Mouse (Mus musculus): ENCODE results near the gene Abcb1b. TPM values are rescaled to one million over a fixed set of nuclear protein-coding genes. Genes with fewer than 3 reads are reported as not detected.

Abcb1b gene
- polyA plus RNA-seq, 1 experiment from 2014 or later = 1.5 TPM

- H3K27me3 ChIP-seq (replicated peaks) = no peaks in the 10 kb centered on the region
- peaks cover 3% of the 10 kb centered on the region; the same call in 1 of the 2 replicates for H3K4me1 ChIP-seq (replicated peaks)
- H3K36me3 ChIP-seq = no peaks in the 10 kb centered on the region
- no peak for ATAC-seq (ENCODE audit: insufficient number of reproducible peaks, low FRiP score)
- H3K27ac ChIP-seq (ENCODE audit: poor library complexity, severe bottlenecking) = no peak overlapping the region
- no peak overlapping the region for H3K4me3 ChIP-seq
- no peak overlapping the region for H3K4me2 ChIP-seq
- 83% methylated on average over 5 of the region's 5 CpGs for WGBS
- H3K9me3 ChIP-seq (replicated peaks) = no peaks in the 10 kb centered on the region
- no peak overlapping the region for H3K9ac ChIP-seq
Measured at GRCm38 (mm10) chr5:8866366-8866765, 68.4 kb downstream of the Abcb1b start.

- no peak for ATAC-seq (ENCODE audit: insufficient number of reproducible peaks, low FRiP score)
- Histone ChIP-seq H3K9me3 (replicated peaks) (no peaks in the 10 kb centered on the region), H3K27me3 (replicated peaks) (no peaks in the 10 kb centered on the region), H3K4me3 (no peak overlapping the region), H3K4me2 (no peak overlapping the region), H3K9ac (no peak overlapping the region), H3K4me1 (replicated peaks) (peaks cover under 1% of the 10 kb centered on the region; the same call in 1 of the 2 replicates), H3K27ac (ENCODE audit: poor library complexity, severe bottlenecking) (no peak overlapping the region), H3K36me3 (no peaks in the 10 kb centered on the region)
- WGBS = 21% methylated on average over 1 of the region's 1 CpGs
Measured at GRCm38 (mm10) chr5:8868019-8868418, 70.1 kb downstream of the Abcb1b start.

GRCm38 (mm10) chr5:8872979-8873915, 75.3 kb downstream of the Abcb1b start:
- Histone ChIP-seq H3K36me3 (no peaks in the 10 kb centered on the region), H3K4me3 (no peak overlapping the region), H3K9ac (no peak overlapping the region), H3K4me2 (no peak overlapping the region), H3K9me3 (replicated peaks) (no peaks in the 10 kb centered on the region), H3K27ac (ENCODE audit: poor library complexity, severe bottlenecking) (no peak overlapping the region), H3K27me3 (replicated peaks) (no peaks in the 10 kb centered on the region), H3K4me1 (replicated peaks) (no peaks in the 10 kb centered on the region)
- WGBS = 83% methylated on average over 6 of the region's 6 CpGs
- ATAC-seq (ENCODE audit: insufficient number of reproducible peaks, low FRiP score) = no peak

- Histone ChIP-seq H3K9me3 (replicated peaks) (no peaks in the 10 kb centered on the region), H3K4me3 (no peak overlapping the region), H3K9ac (no peak overlapping the region), H3K36me3 (no peaks in the 10 kb centered on the region), H3K4me2 (no peak overlapping the region), H3K27me3 (replicated peaks) (no peaks in the 10 kb centered on the region), H3K4me1 (replicated peaks) (no peaks in the 10 kb centered on the region), H3K27ac (ENCODE audit: poor library complexity, severe bottlenecking) (no peak overlapping the region)
- WGBS = 75% methylated on average over 2 of the region's 2 CpGs
- ATAC-seq (ENCODE audit: insufficient number of reproducible peaks, low FRiP score) = no peak
Measured at GRCm38 (mm10) chr5:8877086-8877485, 79.1 kb downstream of the Abcb1b start.

- 60% methylated on average over 5 of the region's 5 CpGs for WGBS
- no peak overlapping the region for H3K4me2 ChIP-seq
- ATAC-seq (ENCODE audit: insufficient number of reproducible peaks, low FRiP score) = no peak
Measured at GRCm38 (mm10) chr5:8877800-8878199, 79.9 kb downstream of the Abcb1b start.

GRCm38 (mm10) chr5:8885837-8886236, 87.9 kb downstream of the Abcb1b start:
- Histone ChIP-seq H3K4me3 (no peak overlapping the region), H3K4me1 (replicated peaks) (no peaks in the 10 kb centered on the region), H3K4me2 (no peak overlapping the region), H3K9me3 (replicated peaks) (peaks cover 4% of the 10 kb centered on the region; the same call in 1 of the 2 replicates), H3K36me3 (no peaks in the 10 kb centered on the region), H3K27me3 (replicated peaks) (no peaks in the 10 kb centered on the region), H3K27ac (ENCODE audit: poor library complexity, severe bottlenecking) (no peak overlapping the region), H3K9ac (no peak overlapping the region)
- no peak for ATAC-seq (ENCODE audit: insufficient number of reproducible peaks, low FRiP score)
- WGBS = 58% methylated on average over 2 of the region's 2 CpGs

More at GRCm38 (mm10) chr5:8877800-8878199, 79.9 kb downstream of the Abcb1b start:
- Histone ChIP-seq H3K4me1 (replicated peaks) (no peaks in the 10 kb centered on the region), H3K4me3 (no peak overlapping the region), H3K9me3 (replicated peaks) (no peaks in the 10 kb centered on the region), H3K27ac (ENCODE audit: poor library complexity, severe bottlenecking) (no peak overlapping the region), H3K36me3 (no peaks in the 10 kb centered on the region), H3K27me3 (replicated peaks) (no peaks in the 10 kb centered on the region), H3K9ac (no peak overlapping the region)

GRCm38 (mm10) chr5:8893300-8894103, 95.6 kb downstream of the Abcb1b start, which contains the start of gene Abcb4:
Abcb4 (plus strand) TSS chr5:8893717.
- Histone ChIP-seq H3K36me3 (no peaks in the 10 kb centered on the region), H3K9me3 (replicated peaks) (peaks cover 6% of the 10 kb centered on the region; the same call in 1 of the 2 replicates), H3K27ac (ENCODE audit: poor library complexity, severe bottlenecking) (no peak within 1 kb of the TSS), H3K9ac (peak within 1 kb of the TSS; percentile 75), H3K4me3 (peak within 1 kb of the TSS; percentile 70), H3K4me1 (replicated peaks) (peaks cover 6% of the 10 kb centered on the region), H3K4me2 (peak within 1 kb of the TSS; percentile 99), H3K27me3 (replicated peaks) (peaks cover 21% of the 10 kb centered on the region; the same call in 1 of the 2 replicates)
- under 1% methylated on average over 65 of the region's 65 CpGs for WGBS
- ATAC-seq (ENCODE audit: insufficient number of reproducible peaks, low FRiP score) = peak; percentile 82

GRCm38 (mm10) chr5:8894104-8894425, 96.1 kb downstream of the Abcb1b start:
- WGBS = 7% methylated on average over 15 of the region's 15 CpGs
- Histone ChIP-seq H3K4me2 (peak overlapping the region; percentile 99), H3K9ac (peak overlapping the region; percentile 75; the same call in 1 of the 2 replicates), H3K9me3 (replicated peaks) (peaks cover 6% of the 10 kb centered on the region; the same call in 1 of the 2 replicates), H3K4me3 (peak overlapping the region; percentile 70), H3K27me3 (replicated peaks) (peaks cover 21% of the 10 kb centered on the region; the same call in 1 of the 2 replicates), H3K27ac (ENCODE audit: poor library complexity, severe bottlenecking) (no peak overlapping the region), H3K4me1 (replicated peaks) (peaks cover 6% of the 10 kb centered on the region), H3K36me3 (no peaks in the 10 kb centered on the region)
- ATAC-seq (ENCODE audit: insufficient number of reproducible peaks, low FRiP score) = no peak

- H3K27me3 ChIP-seq (replicated peaks) = peaks cover 21% of the 10 kb centered on the region; the same call in 1 of the 2 replicates
- no peak overlapping the region for H3K27ac ChIP-seq (ENCODE audit: poor library complexity, severe bottlenecking)
- no peak overlapping the region for H3K9ac ChIP-seq
- H3K4me1 ChIP-seq (replicated peaks) = peaks cover 6% of the 10 kb centered on the region
- H3K36me3 ChIP-seq = no peaks in the 10 kb centered on the region
- 62% methylated on average over 15 of the region's 15 CpGs for WGBS
- H3K4me3 ChIP-seq = no peak overlapping the region
- peaks cover 6% of the 10 kb centered on the region; the same call in 1 of the 2 replicates for H3K9me3 ChIP-seq (replicated peaks)
- no peak overlapping the region for H3K4me2 ChIP-seq
- ATAC-seq (ENCODE audit: insufficient number of reproducible peaks, low FRiP score) = no peak
Measured at GRCm38 (mm10) chr5:8894641-8895490, 96.9 kb downstream of the Abcb1b start.

GRCm38 (mm10) chr5:8896198-8896597, 98.3 kb downstream of the Abcb1b start:
- Histone ChIP-seq H3K27me3 (replicated peaks) (peaks cover 21% of the 10 kb centered on the region; the same call in 1 of the 2 replicates), H3K9me3 (replicated peaks) (no peaks in the 10 kb centered on the region), H3K9ac (no peak overlapping the region), H3K4me3 (no peak overlapping the region), H3K36me3 (no peaks in the 10 kb centered on the region), H3K4me1 (replicated peaks) (peaks cover 6% of the 10 kb centered on the region), H3K4me2 (no peak overlapping the region), H3K27ac (ENCODE audit: poor library complexity, severe bottlenecking) (no peak overlapping the region)
- ATAC-seq (ENCODE audit: insufficient number of reproducible peaks, low FRiP score) = no peak
- 55% methylated on average over 1 of the region's 1 CpGs for WGBS
